Mouse (Mus musculus) forebrain, embryonic 11.5 days (tissue): ENCODE measurements around the gene Prodh2. TPM values are rescaled to one million over a fixed set of nuclear protein-coding genes. Genes with fewer than 3 reads are reported as not detected.

Experiments
- ATAC-seq: fragments of 200-750 bp; cut with Nextera tagmentation; replicated peaks from 2 replicates; pipeline ENCODE4 v1.8.0; 2017; ENCODE audit warnings: moderate TSS enrichment; ENCODE audit not compliant: low FRiP score
- DNase-seq: peaks from one replicate; pipeline ENCODE4 v3.0.0-alpha.2; 2017; ENCODE audit warnings: low spot score
- H3K27ac ChIP-seq: fragments of 300-500 bp; sonication (generic); 2 replicates; pipeline ENCODE4 v1.5.1; 2014; ENCODE audit warnings: low read depth, low read length
- H3K27me3 ChIP-seq: fragments of 300-500 bp; sonication (generic); 2 replicates; pipeline ENCODE4 v1.6.1; 2014; ENCODE audit warnings: mild to moderate bottlenecking, low read length, mixed read lengths; ENCODE audit not compliant: control insufficient read depth, insufficient read depth
- H3K36me3 ChIP-seq: fragments of 300-500 bp; sonication (generic); 2 replicates; pipeline ENCODE4 v1.6.1; 2014; ENCODE audit warnings: mild to moderate bottlenecking, low read length, moderate library complexity, mixed read lengths; ENCODE audit not compliant: control insufficient read depth, insufficient read depth
- H3K4me1 ChIP-seq: fragments of 300-500 bp; sonication (generic); replicated peaks from 2 replicates; pipeline ENCODE4 v1.6.1; 2014; ENCODE audit warnings: low read length, mixed read lengths; ENCODE audit not compliant: control insufficient read depth, insufficient read depth
- H3K4me2 ChIP-seq: fragments of 300-500 bp; sonication (generic); 2 replicates; pipeline ENCODE4 v1.6.1; 2014; ENCODE audit warnings: low read depth, mild to moderate bottlenecking, low read length, moderate library complexity, mixed read lengths; ENCODE audit not compliant: severe bottlenecking
- H3K4me3 ChIP-seq: fragments of 300-500 bp; sonication (generic); 2 replicates; pipeline ENCODE4 v1.5.1; 2014; ENCODE audit warnings: low read depth, low read length
- H3K9ac ChIP-seq: fragments of 300-500 bp; sonication (generic); 2 replicates; pipeline ENCODE4 v1.6.1; 2014; ENCODE audit warnings: low read length
- H3K9me3 ChIP-seq: fragments of 300-500 bp; sonication (generic); 2 replicates; pipeline ENCODE4 v1.6.1; 2016; ENCODE audit warnings: low read length, mixed read lengths; ENCODE audit not compliant: control insufficient read depth
- WGBS: fragments of 180-500 bp; shearing (Covaris S2); extraction: QIAGEN DNeasy Blood & Tissue Kit; methylation state at CpG from one replicate; pipeline ENCODE4 v1.1.7; 2014; 5-methylcytosine and 5-hydroxymethylcytosine counted together
- microRNA-seq: library from miRNA; unstranded; fragments of <30 nt; microRNA quantifications from one replicate; pipeline ENCODE4, GENCODE M21; 2016; ENCODE audit not compliant: insufficient number of aligned reads
- polyA plus RNA-seq: library from polyadenylated mRNA; unstranded; fragments of >200 nt; fragmentation: Nextera tagmentation; extraction: Ambion mirVana; gene quantifications from 2 replicates; pipeline ENCODE4 v1.2.1, GENCODE M21; 2014

Prodh2 gene
- polyA plus RNA-seq, 1 experiment from 2014 or later = not detected

DNA sequence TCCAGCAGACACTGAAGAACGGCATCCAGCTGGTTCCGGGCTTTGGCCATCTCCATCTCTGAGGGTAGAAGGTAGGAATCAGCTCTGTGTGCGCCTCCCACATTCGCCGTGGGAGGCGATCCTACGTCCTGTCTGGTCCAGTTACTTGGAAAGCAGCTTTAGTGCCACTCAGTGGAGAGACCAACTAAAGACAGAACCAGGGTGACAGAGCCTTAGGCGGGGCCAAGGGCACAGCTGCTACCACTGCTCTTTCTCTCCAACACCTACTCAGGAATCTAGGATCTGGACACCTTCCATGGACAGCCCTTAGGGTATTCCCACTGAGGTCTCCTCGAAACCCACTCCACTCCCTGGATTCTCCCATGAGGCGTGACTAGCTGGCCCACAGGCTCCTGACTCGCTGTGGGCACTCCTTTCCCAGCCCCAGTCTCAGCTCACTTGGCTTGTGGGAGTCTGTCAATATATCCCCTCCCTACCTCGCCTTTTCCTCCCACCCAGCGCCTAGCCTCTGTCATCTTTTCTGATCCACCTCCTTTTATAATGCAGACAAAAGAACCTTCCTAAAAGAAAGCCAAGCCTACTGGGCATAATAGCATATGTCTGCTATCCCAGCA lies 64.6 kb downstream of the Prodh2 start:
- no peaks in the 10 kb centered on the region for H3K9me3 ChIP-seq
- WGBS = 87% methylated on average over 13 of the region's 13 CpGs

DNA sequence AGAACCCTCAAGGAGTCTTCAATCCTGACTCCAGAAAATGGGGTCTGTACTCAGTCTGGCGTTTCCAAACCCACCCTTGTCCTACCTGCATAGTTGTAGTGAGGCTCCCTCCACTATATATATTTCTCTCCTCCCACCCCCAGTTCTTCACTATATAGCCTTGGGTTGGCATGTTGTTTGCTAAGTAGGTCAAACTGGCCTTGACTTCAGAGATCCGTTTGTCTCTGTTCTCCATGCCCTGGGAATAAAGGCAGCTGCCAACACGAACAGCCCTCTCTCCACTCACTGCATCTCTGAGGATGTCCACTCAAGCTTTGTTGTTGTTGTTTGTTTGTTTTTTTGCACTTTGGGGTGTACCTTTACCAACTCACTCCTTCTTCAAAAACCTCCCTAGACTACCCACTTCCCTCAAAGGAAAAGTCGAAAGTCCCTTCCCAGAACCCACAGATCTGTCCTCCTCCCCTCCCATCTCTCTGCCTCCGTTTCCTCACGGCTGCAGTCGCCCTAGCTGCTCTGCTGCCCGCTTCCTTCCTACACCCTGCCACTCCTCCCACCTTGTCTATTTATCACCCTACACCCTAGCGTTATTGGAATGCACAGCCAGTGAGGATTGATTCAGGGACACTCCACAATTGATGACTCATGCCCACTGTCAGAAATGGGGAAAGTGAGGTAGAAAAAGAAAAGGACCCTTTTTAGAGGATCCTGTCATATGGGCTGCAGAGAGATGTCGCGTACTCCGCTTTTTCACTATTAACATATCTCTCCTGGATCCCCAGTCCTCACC lies 65.4 kb downstream of the Prodh2 start:
- Histone ChIP-seq H3K27me3 (no peaks in the 10 kb centered on the region), H3K36me3 (peaks cover 3% of the 10 kb centered on the region; the same call in 1 of the 2 replicates), H3K4me2 (peak overlapping the region; percentile 87), H3K27ac (no peak overlapping the region), H3K4me1 (peaks cover 6% of the 10 kb centered on the region; the same call in 1 of the 2 replicates), H3K9me3 (no peaks in the 10 kb centered on the region), H3K9ac (peak overlapping the region; percentile 64), H3K4me3 (peak overlapping the region; percentile 51)
- ATAC-seq (no peak), DNase-seq (no peak)
- WGBS = 19% methylated on average over 12 of the region's 12 CpGs

More for the DNA sequence above, 64.6 kb downstream of the Prodh2 start:
- Histone ChIP-seq H3K36me3 (peaks cover 3% of the 10 kb centered on the region; the same call in 1 of the 2 replicates), H3K27ac (no peak overlapping the region), H3K9ac (no peak overlapping the region), H3K4me1 (peaks cover 7% of the 10 kb centered on the region; the same call in 1 of the 2 replicates), H3K27me3 (no peaks in the 10 kb centered on the region), H3K4me3 (no peak overlapping the region), H3K4me2 (0 out of 2 replicates have a peak overlapping the region, but pooled peaks have one; percentile 18)
- ATAC-seq (no peak), DNase-seq (no peak)

DNA sequence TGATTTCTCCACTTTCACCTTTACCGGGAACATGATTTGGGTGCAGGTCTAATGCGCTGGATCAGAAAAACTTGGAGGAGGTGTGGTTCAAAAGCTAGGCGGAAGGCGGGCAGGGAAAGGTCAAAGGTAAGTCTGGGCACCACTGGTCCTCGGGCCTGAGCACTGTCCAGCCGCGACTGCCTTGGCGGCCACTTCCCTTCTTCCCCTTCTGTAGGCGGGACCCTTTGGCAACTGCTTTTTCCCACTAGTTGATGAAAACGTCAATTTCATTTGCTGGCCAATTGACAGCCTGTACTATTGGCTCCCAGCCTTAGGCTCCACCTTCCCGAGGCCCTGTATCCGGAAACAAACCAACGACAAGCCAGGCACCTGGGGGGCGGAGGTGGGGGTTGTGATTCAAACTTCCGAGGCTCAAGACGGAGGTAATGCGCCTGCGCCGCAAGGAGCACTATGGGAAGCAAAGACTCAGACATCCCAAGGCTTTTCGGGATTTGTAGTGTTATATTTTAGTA lies 66.1 kb downstream of the Prodh2 start, which contains the start of gene Lin37:
Lin37 (minus strand) TSS at position 396 of the 512 bp plus-strand sequence.
- under 1% methylated on average over 20 of the region's 20 CpGs for WGBS
- Histone ChIP-seq H3K9me3 (no peaks in the 10 kb centered on the region), H3K27me3 (no peaks in the 10 kb centered on the region), H3K27ac (no peak within 1 kb of the TSS), H3K36me3 (peaks cover 3% of the 10 kb centered on the region; the same call in 1 of the 2 replicates), H3K9ac (peak within 1 kb of the TSS; percentile 64), H3K4me1 (peaks cover 8% of the 10 kb centered on the region; the same call in 1 of the 2 replicates), H3K4me3 (peak within 1 kb of the TSS; percentile 51), H3K4me2 (peak within 1 kb of the TSS; percentile 87)
- DNase-seq = peak; percentile 96
- peak; percentile 85 for ATAC-seq

DNA sequence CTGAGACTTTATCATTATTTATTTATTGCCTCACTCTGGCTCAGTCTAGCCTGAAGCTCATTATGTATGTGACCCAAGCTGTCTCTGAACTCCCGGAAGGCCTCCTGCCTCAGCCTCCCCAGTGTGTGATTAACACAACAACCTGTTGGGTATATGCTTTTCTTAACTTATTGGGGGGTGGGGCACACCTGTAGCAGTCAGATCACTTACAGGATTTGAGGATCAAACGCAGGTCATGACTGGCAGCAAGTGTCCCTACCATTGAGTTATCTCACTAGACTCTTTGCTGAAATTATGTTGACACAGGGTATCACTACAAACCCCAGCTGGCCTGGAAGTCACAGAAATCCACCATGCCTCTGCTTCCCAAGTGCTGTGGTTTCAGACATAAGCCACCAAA lies 66.9 kb downstream of the Prodh2 start:
- H3K4me3 ChIP-seq = no peak overlapping the region
- 76% methylated on average over 2 of the region's 2 CpGs for WGBS
- H3K4me2 ChIP-seq = no peak overlapping the region

DNA sequence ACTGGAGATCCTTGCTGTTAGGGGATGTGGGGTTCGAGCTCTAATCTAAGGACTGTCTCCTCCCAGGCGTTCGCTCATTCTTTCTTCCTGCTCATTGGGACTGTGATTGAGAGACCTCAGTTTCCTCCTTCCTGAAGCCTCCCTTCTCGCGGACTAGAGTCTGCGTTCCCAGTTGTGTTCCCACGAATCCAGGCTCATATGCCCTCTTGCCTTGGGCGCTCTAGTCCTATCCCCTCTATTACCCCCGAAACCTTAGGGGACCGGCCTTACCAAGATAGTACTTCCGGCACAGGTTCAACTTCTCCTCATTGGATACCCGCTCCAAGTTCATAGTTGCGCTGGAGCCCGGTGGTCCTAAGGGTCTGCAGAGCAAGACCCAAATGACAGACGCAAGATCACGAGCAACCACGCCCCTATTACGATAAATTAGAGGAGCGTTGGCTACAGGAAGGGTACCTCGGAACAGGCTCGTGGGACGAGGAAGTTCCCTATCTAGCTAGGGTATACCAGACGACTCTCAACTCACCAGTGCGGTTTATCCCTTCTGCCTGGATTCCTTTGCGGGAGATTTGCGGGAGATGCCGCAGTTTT lies 69.2 kb downstream of the Prodh2 start:
- H3K27ac ChIP-seq = peak overlapping the region; percentile 2; the same call in 1 of the 2 replicates
- no peak; the same call in 1 of the 2 replicates for ATAC-seq
- peaks cover 8% of the 10 kb centered on the region; the same call in 1 of the 2 replicates for H3K4me1 ChIP-seq
- peak overlapping the region; percentile 70 for H3K9ac ChIP-seq
- no peaks in the 10 kb centered on the region for H3K9me3 ChIP-seq
- no peaks in the 10 kb centered on the region; the same call in 1 of the 2 replicates for H3K36me3 ChIP-seq
- peak overlapping the region; percentile 87 for H3K4me2 ChIP-seq
- peak overlapping the region; percentile 66 for H3K4me3 ChIP-seq
- 2% methylated on average over 27 of the region's 27 CpGs for WGBS
- H3K27me3 ChIP-seq = no peaks in the 10 kb centered on the region
- DNase-seq = no peak

More for the DNA sequence above, 66.9 kb downstream of the Prodh2 start:
- H3K4me1 ChIP-seq = peaks cover 8% of the 10 kb centered on the region; the same call in 1 of the 2 replicates
- DNase-seq (no peak), ATAC-seq (no peak)
- no peaks in the 10 kb centered on the region for H3K27me3 ChIP-seq
- H3K9me3 ChIP-seq = no peaks in the 10 kb centered on the region
- no peak overlapping the region; the same call in 1 of the 2 replicates for H3K9ac ChIP-seq
- H3K36me3 ChIP-seq = peaks cover 3% of the 10 kb centered on the region; the same call in 1 of the 2 replicates
- H3K27ac ChIP-seq = no peak overlapping the region

Small RNA genes within 50 kb of the gene (microRNA-seq; reads per million reads assigned to microRNA genes)
- gene Gm38670 = 3.4 reads per million

Other genes starting within 250 kb of the Prodh2 start
- 0.13 and 0.56 TPM in 2 replicates for gene Thap8, start 213.5 kb upstream of the Prodh2 start, polyA plus RNA-seq
- gene Wdr62, start 213.2 kb upstream of the Prodh2 start, polyA plus RNA-seq = 21.7 and 26.4 TPM in 2 replicates
- gene Clip3, start 201.9 kb upstream of the Prodh2 start, polyA plus RNA-seq = 98.8 and 110 TPM in 2 replicates
- gene Alkbh6, start 184.9 kb upstream of the Prodh2 start, polyA plus RNA-seq = 71.3 and 83.8 TPM in 2 replicates
- gene Syne4, start 178.8 kb upstream of the Prodh2 start, polyA plus RNA-seq = 29.2 and 30.2 TPM in 2 replicates
- not detected in 2 replicates for gene E130208F15Rik, start 171.9 kb upstream of the Prodh2 start, polyA plus RNA-seq
- gene Sdhaf1, start 169.7 kb upstream of the Prodh2 start, polyA plus RNA-seq = 21.8 and 23.5 TPM in 2 replicates
- gene Lrfn3, start 130.8 kb upstream of the Prodh2 start, polyA plus RNA-seq = 7.2 TPM in 2 replicates
- gene Tyrobp, start 79.9 kb upstream of the Prodh2 start, polyA plus RNA-seq = 9.6 and 15.2 TPM in 2 replicates
- 1.0 TPM in 1 of 2 replicates, not detected in the other for gene Hcst, start 73.8 kb upstream of the Prodh2 start, polyA plus RNA-seq
- gene Nfkbid, start 71.9 kb upstream of the Prodh2 start, polyA plus RNA-seq = 1.3 and 1.6 TPM in 2 replicates
- 99.2 and 108 TPM in 2 replicates for gene Aplp1, start 48.1 kb upstream of the Prodh2 start, polyA plus RNA-seq
- 0.55 and 0.61 TPM in 2 replicates for gene Kirrel2, start 35.9 kb upstream of the Prodh2 start, polyA plus RNA-seq
- gene Nphs1, start 35.3 kb upstream of the Prodh2 start, polyA plus RNA-seq = 0.21 and 0.24 TPM in 2 replicates
- gene Arhgap33, start 41.4 kb downstream of the Prodh2 start, polyA plus RNA-seq = 66.0 and 72.7 TPM in 2 replicates
- gene Hspb6, start 58.6 kb downstream of the Prodh2 start, polyA plus RNA-seq = 5.5 and 7.4 TPM in 2 replicates
- 20.0 and 23.6 TPM in 2 replicates for gene Proser3, start 58.7 kb downstream of the Prodh2 start, polyA plus RNA-seq
- 45.7 and 50.2 TPM in 2 replicates for gene Lin37, start 66.2 kb downstream of the Prodh2 start, polyA plus RNA-seq
- gene U2af1l4, start 69.7 kb downstream of the Prodh2 start, polyA plus RNA-seq = 89.2 and 97.5 TPM in 2 replicates
- gene Gm49396, start 69.7 kb downstream of the Prodh2 start, polyA plus RNA-seq = 12.1 and 13.6 TPM in 2 replicates
- gene Psenen, start 70.0 kb downstream of the Prodh2 start, polyA plus RNA-seq = 96.1 and 99.3 TPM in 2 replicates
- 4.7 and 6.0 TPM in 2 replicates for gene Igflr1, start 71.8 kb downstream of the Prodh2 start, polyA plus RNA-seq
- 14.3 TPM in 2 replicates for gene Kmt2b, start 95.1 kb downstream of the Prodh2 start, polyA plus RNA-seq
- gene Zbtb32, start 105.3 kb downstream of the Prodh2 start, polyA plus RNA-seq = 0.15 and 0.31 TPM in 2 replicates
- gene Upk1a, start 119.2 kb downstream of the Prodh2 start, polyA plus RNA-seq = 0.31 and 0.73 TPM in 2 replicates
- gene Cox6b1, start 132.5 kb downstream of the Prodh2 start, polyA plus RNA-seq = 700 and 735 TPM in 2 replicates
- not detected in 2 replicates for gene Etv2, start 142.2 kb downstream of the Prodh2 start, polyA plus RNA-seq
- gene Rbm42, start 156.7 kb downstream of the Prodh2 start, polyA plus RNA-seq = 131 and 138 TPM in 2 replicates
- 68.9 and 76.6 TPM in 2 replicates for gene Haus5, start 171.4 kb downstream of the Prodh2 start, polyA plus RNA-seq
- gene Pmis2, start 178.0 kb downstream of the Prodh2 start, polyA plus RNA-seq = not detected in 2 replicates
- not detected in 2 replicates for gene 2200002J24Rik, start 205.3 kb downstream of the Prodh2 start, polyA plus RNA-seq
- gene Atp4a, start 218.6 kb downstream of the Prodh2 start, polyA plus RNA-seq = 0.72 and 1.7 TPM in 2 replicates
- 133 and 153 TPM in 2 replicates for gene Tmem147, start 235.9 kb downstream of the Prodh2 start, polyA plus RNA-seq